Mouse (Mus musculus) lung, embryonic 15.5 days (tissue): ENCODE measurements around the gene Gm45753. TPM values are rescaled to one million over a fixed set of nuclear protein-coding genes. Genes with fewer than 3 reads are reported as not detected.

Experiments
- ATAC-seq: fragments of 200-750 bp; cut with Nextera tagmentation; 2 replicates; pipeline ENCODE4 v1.8.0; 2017; ENCODE audit warnings: moderate number of reproducible peaks, borderline replicate concordance; ENCODE audit not compliant: low FRiP score, low TSS enrichment; ENCODE audit errors: extremely low read depth
- H3K27ac ChIP-seq: fragments of 300-500 bp; sonication (generic); 2 replicates; pipeline ENCODE4 v1.5.1; 2015; ENCODE audit warnings: moderate library complexity, mild to moderate bottlenecking, inconsistent platforms
- H3K27me3 ChIP-seq: fragments of 300-500 bp; sonication (generic); 2 replicates; pipeline ENCODE4 v1.6.1; 2015; ENCODE audit warnings: inconsistent platforms
- H3K36me3 ChIP-seq: fragments of 300-500 bp; sonication (generic); 2 replicates; pipeline ENCODE4 v1.6.1; 2015; ENCODE audit warnings: inconsistent platforms
- H3K4me1 ChIP-seq: fragments of 300-500 bp; sonication (generic); 2 replicates; pipeline ENCODE4 v1.6.1; 2015; ENCODE audit warnings: inconsistent platforms
- H3K4me2 ChIP-seq: fragments of 300-500 bp; sonication (generic); 2 replicates; pipeline ENCODE4 v1.6.1; 2015; ENCODE audit warnings: inconsistent platforms, mild to moderate bottlenecking, moderate library complexity
- H3K4me3 ChIP-seq: fragments of 300-500 bp; sonication (generic); 2 replicates; pipeline ENCODE4 v1.5.1; 2015; ENCODE audit warnings: mild to moderate bottlenecking, inconsistent platforms
- H3K9ac ChIP-seq: fragments of 300-500 bp; sonication (generic); 2 replicates; pipeline ENCODE4 v1.6.1; 2015; ENCODE audit warnings: inconsistent platforms
- H3K9me3 ChIP-seq: fragments of 300-500 bp; sonication (generic); 2 replicates; pipeline ENCODE4 v1.6.1; 2016; ENCODE audit warnings: inconsistent platforms
- WGBS: fragments of 180-500 bp; shearing (Covaris S2); methylation state at CpG from one replicate; pipeline ENCODE4 v1.1.7; 2015; 5-methylcytosine and 5-hydroxymethylcytosine counted together
- polyA plus RNA-seq: library from polyadenylated mRNA; unstranded; fragments of >200 nt; fragmentation: Nextera tagmentation; extraction: Ambion mirVana; gene quantifications from 2 replicates; pipeline ENCODE4 v1.2.1, GENCODE M21; 2015

Gene Gm45753
- polyA plus RNA-seq, 1 experiment from 2014 or later = not detected

- 70% methylated on average over 8 of the region's 8 CpGs for WGBS
- Histone ChIP-seq H3K4me3 (no peak overlapping the region), H3K9me3 (no peaks in the 10 kb centered on the region), H3K4me2 (no peak overlapping the region), H3K36me3 (no peaks in the 10 kb centered on the region), H3K27ac (no peak overlapping the region), H3K4me1 (0 out of 2 replicates have a peak, but pooled peaks cover 3% of the 10 kb centered on the region), H3K9ac (no peak overlapping the region), H3K27me3 (no peaks in the 10 kb centered on the region; the same call in 1 of the 2 replicates)
- no peak for ATAC-seq
Measured at GRCm38 (mm10) chr8:45239363-45239762, 68.9 kb downstream of the Gm45753 start.

GRCm38 (mm10) chr8:45238282-45238681 is 70.0 kb downstream of the Gm45753 start:
- H3K27me3 ChIP-seq = no peaks in the 10 kb centered on the region; the same call in 1 of the 2 replicates
- H3K4me1 ChIP-seq = 0 out of 2 replicates have a peak, but pooled peaks cover 3% of the 10 kb centered on the region
- no peak overlapping the region for H3K4me3 ChIP-seq
- 26% methylated on average over 3 of the region's 3 CpGs for WGBS
- no peaks in the 10 kb centered on the region for H3K9me3 ChIP-seq
- no peak overlapping the region for H3K9ac ChIP-seq
- H3K36me3 ChIP-seq = no peaks in the 10 kb centered on the region
- ATAC-seq = no peak; the same call in 1 of the 2 replicates
- no peak overlapping the region for H3K4me2 ChIP-seq
- no peak overlapping the region for H3K27ac ChIP-seq

- H3K36me3 ChIP-seq = no peaks in the 10 kb centered on the region
- no peak overlapping the region for H3K4me3 ChIP-seq
- WGBS = 21% methylated on average over 14 of the region's 14 CpGs
- H3K9ac ChIP-seq = no peak overlapping the region
- no peak overlapping the region for H3K27ac ChIP-seq
- 0 out of 2 replicates have a peak overlapping the region, but pooled peaks have one; percentile 22 for H3K4me2 ChIP-seq
- ATAC-seq = peak; percentile 55; the same call in 1 of the 2 replicates
- H3K4me1 ChIP-seq = 0 out of 2 replicates have a peak, but pooled peaks cover 3% of the 10 kb centered on the region
- no peaks in the 10 kb centered on the region; the same call in 1 of the 2 replicates for H3K27me3 ChIP-seq
- H3K9me3 ChIP-seq = no peaks in the 10 kb centered on the region
Measured at GRCm38 (mm10) chr8:45236164-45236912, 71.9 kb downstream of the Gm45753 start.

- ATAC-seq = no peak
- no peak overlapping the region for H3K4me3 ChIP-seq
- no peaks in the 10 kb centered on the region; the same call in 1 of the 2 replicates for H3K27me3 ChIP-seq
- H3K9me3 ChIP-seq = no peaks in the 10 kb centered on the region
- H3K4me2 ChIP-seq = no peak overlapping the region
- 81% methylated on average over 6 of the region's 6 CpGs for WGBS
- no peak overlapping the region for H3K9ac ChIP-seq
- no peaks in the 10 kb centered on the region for H3K36me3 ChIP-seq
- H3K27ac ChIP-seq = no peak overlapping the region
- H3K4me1 ChIP-seq = 0 out of 2 replicates have a peak, but pooled peaks cover 3% of the 10 kb centered on the region
Measured at GRCm38 (mm10) chr8:45235228-45235627, 73.0 kb downstream of the Gm45753 start.

GRCm38 (mm10) chr8:45233256-45233655 is 75.0 kb downstream of the Gm45753 start:
- Histone ChIP-seq H3K9me3 (no peaks in the 10 kb centered on the region), H3K4me2 (no peak overlapping the region), H3K4me3 (no peak overlapping the region), H3K27me3 (no peaks in the 10 kb centered on the region), H3K27ac (no peak overlapping the region), H3K36me3 (no peaks in the 10 kb centered on the region), H3K9ac (no peak overlapping the region), H3K4me1 (0 out of 2 replicates have a peak, but pooled peaks cover 3% of the 10 kb centered on the region)
- WGBS = 58% methylated on average over 3 of the region's 3 CpGs
- no peak for ATAC-seq

Other genes with a start within 250 kb of the Gm45753 start
- 0.16 and 0.22 TPM in 2 replicates for gene Mtnr1a, start 239.3 kb downstream of the Gm45753 start, polyA plus RNA-seq
- 0.33 TPM in 1 of 2 replicates, not detected in the other for gene F11, start 46.4 kb downstream of the Gm45753 start, polyA plus RNA-seq
- not detected in 2 replicates for gene Klkb1, start 13.6 kb downstream of the Gm45753 start, polyA plus RNA-seq
- 1.0 and 1.3 TPM in 2 replicates for gene Cyp4v3, start 24.8 kb upstream of the Gm45753 start, polyA plus RNA-seq
- 11.4 and 13.8 TPM in 2 replicates for gene Fam149a, start 73.8 kb upstream of the Gm45753 start, polyA plus RNA-seq
- gene Tlr3, start 102.6 kb upstream of the Gm45753 start, polyA plus RNA-seq = 2.3 and 3.5 TPM in 2 replicates
- 20.3 and 24.8 TPM in 2 replicates for gene Sorbs2, start 199.3 kb upstream of the Gm45753 start, polyA plus RNA-seq